Mouse (Mus musculus) embryonic facial prominence, embryonic 12.5 days (tissue): ENCODE measurements at regions not wholly inside any gene's neighbourhood (a gene's known extent, or its start where the extent isn't known, plus 50 kb on each side); places are given as distances from the start of the nearest gene placed in this dataset.

Experiments used
- ATAC-seq: fragments of 200-750 bp; cut with Nextera tagmentation; 2 replicates; pipeline ENCODE4 v1.8.0; 2017; ENCODE audit not compliant: insufficient number of reproducible peaks, insufficient read depth, low FRiP score, low TSS enrichment
- H3K27ac ChIP-seq: fragments of 300-500 bp; sonication (generic); 2 replicates; pipeline ENCODE4 v1.5.1; 2016; ENCODE audit warnings: mild to moderate bottlenecking
- H3K27me3 ChIP-seq: fragments of 300-500 bp; sonication (generic); 2 replicates; pipeline ENCODE4 v1.6.1; 2016; ENCODE audit warnings: mild to moderate bottlenecking, moderate library complexity
- H3K36me3 ChIP-seq: fragments of 300-500 bp; sonication (generic); 2 replicates; pipeline ENCODE4 v1.6.1; 2016; ENCODE audit warnings: mild to moderate bottlenecking
- H3K4me1 ChIP-seq: fragments of 300-500 bp; sonication (generic); 2 replicates; pipeline ENCODE4 v1.6.1; 2016
- H3K4me2 ChIP-seq: fragments of 300-500 bp; sonication (generic); replicated peaks from 2 replicates; pipeline ENCODE4 v1.6.1; 2016; ENCODE audit warnings: mild to moderate bottlenecking, moderate library complexity
- H3K4me3 ChIP-seq: fragments of 300-500 bp; sonication (generic); 2 replicates; pipeline ENCODE4 v1.5.1; 2016; ENCODE audit warnings: mild to moderate bottlenecking
- H3K9ac ChIP-seq: fragments of 300-500 bp; sonication (generic); 2 replicates; pipeline ENCODE4 v1.6.1; 2016; ENCODE audit warnings: mild to moderate bottlenecking, moderate library complexity
- H3K9me3 ChIP-seq: fragments of 300-500 bp; sonication (generic); 2 replicates; pipeline ENCODE4 v1.6.1; 2016; ENCODE audit warnings: mild to moderate bottlenecking, moderate library complexity
- WGBS: fragments of 180-500 bp; shearing (Covaris S2); methylation state at CpG from one replicate; pipeline ENCODE4 v1.1.7; 2016; 5-methylcytosine and 5-hydroxymethylcytosine counted together

- Histone ChIP-seq H3K27me3 (0 out of 2 replicates have a peak, but pooled peaks cover 2% of the 10 kb centered on the region), H3K4me2 (no peak overlapping the region), H3K4me3 (no peak overlapping the region), H3K9me3 (no peaks in the 10 kb centered on the region), H3K36me3 (no peaks in the 10 kb centered on the region), H3K4me1 (peaks cover 10% of the 10 kb centered on the region; the same call in 1 of the 2 replicates), H3K27ac (no peak overlapping the region), H3K9ac (no peak overlapping the region)
- 88% methylated on average over 2 of the region's 2 CpGs for WGBS
- no peak for ATAC-seq
Observed at GRCm38 (mm10) chr11:112303091-112303490, 478.9 kb upstream of the Sox9 start.

- H3K36me3 ChIP-seq = no peaks in the 10 kb centered on the region
- no peaks in the 10 kb centered on the region for H3K27me3 ChIP-seq
- H3K9ac ChIP-seq = no peak overlapping the region
- no peaks in the 10 kb centered on the region for H3K9me3 ChIP-seq
- no peak for ATAC-seq
- H3K4me2 ChIP-seq = no peak overlapping the region
- no peak overlapping the region for H3K4me3 ChIP-seq
- H3K27ac ChIP-seq = no peak overlapping the region
- no peaks in the 10 kb centered on the region for H3K4me1 ChIP-seq
- 93% methylated on average over 4 of the region's 4 CpGs for WGBS
Observed at GRCm38 (mm10) chr11:112325850-112326249, 456.2 kb upstream of the Sox9 start.

- H3K36me3 ChIP-seq = no peaks in the 10 kb centered on the region
- no peak overlapping the region for H3K9ac ChIP-seq
- no peaks in the 10 kb centered on the region for H3K4me1 ChIP-seq
- no peaks in the 10 kb centered on the region for H3K9me3 ChIP-seq
- no peak overlapping the region for H3K4me3 ChIP-seq
- no peak overlapping the region for H3K4me2 ChIP-seq
- ATAC-seq = no peak
- no peaks in the 10 kb centered on the region for H3K27me3 ChIP-seq
- WGBS = 56% methylated on average over 4 of the region's 4 CpGs
- H3K27ac ChIP-seq = no peak overlapping the region
Observed at GRCm38 (mm10) chr11:112327606-112328005, 454.4 kb upstream of the Sox9 start.

GRCm38 (mm10) chr11:112345133-112345532 lies 436.9 kb upstream of the Sox9 start:
- Histone ChIP-seq H3K4me1 (no peaks in the 10 kb centered on the region), H3K9ac (no peak overlapping the region), H3K27me3 (no peaks in the 10 kb centered on the region), H3K27ac (no peak overlapping the region), H3K9me3 (no peaks in the 10 kb centered on the region), H3K36me3 (no peaks in the 10 kb centered on the region), H3K4me2 (no peak overlapping the region), H3K4me3 (no peak overlapping the region)
- 37% methylated on average over 6 of the region's 6 CpGs for WGBS
- no peak for ATAC-seq

GRCm38 (mm10) chr11:112345586-112345985 lies 436.4 kb upstream of the Sox9 start:
- Histone ChIP-seq H3K27ac (no peak overlapping the region), H3K27me3 (no peaks in the 10 kb centered on the region), H3K9me3 (no peaks in the 10 kb centered on the region), H3K4me1 (no peaks in the 10 kb centered on the region), H3K36me3 (no peaks in the 10 kb centered on the region), H3K4me3 (no peak overlapping the region), H3K4me2 (no peak overlapping the region), H3K9ac (no peak overlapping the region)
- no peak for ATAC-seq
- WGBS = 13% methylated on average over 3 of the region's 3 CpGs

GRCm38 (mm10) chr11:112346089-112346488 lies 435.9 kb upstream of the Sox9 start:
- Histone ChIP-seq H3K4me1 (no peaks in the 10 kb centered on the region), H3K9me3 (no peaks in the 10 kb centered on the region), H3K27ac (no peak overlapping the region), H3K4me2 (no peak overlapping the region), H3K27me3 (no peaks in the 10 kb centered on the region), H3K4me3 (no peak overlapping the region), H3K9ac (no peak overlapping the region), H3K36me3 (no peaks in the 10 kb centered on the region)
- 85% methylated on average over 3 of the region's 3 CpGs for WGBS
- no peak for ATAC-seq

GRCm38 (mm10) chr11:112346532-112346931 lies 435.5 kb upstream of the Sox9 start:
- no peak overlapping the region for H3K4me3 ChIP-seq
- no peaks in the 10 kb centered on the region for H3K36me3 ChIP-seq
- 60% methylated on average over 7 of the region's 7 CpGs for WGBS
- no peak overlapping the region for H3K27ac ChIP-seq
- H3K27me3 ChIP-seq = no peaks in the 10 kb centered on the region
- no peak overlapping the region for H3K9ac ChIP-seq
- no peak for ATAC-seq
- no peak overlapping the region for H3K4me2 ChIP-seq
- H3K9me3 ChIP-seq = no peaks in the 10 kb centered on the region
- H3K4me1 ChIP-seq = no peaks in the 10 kb centered on the region

GRCm38 (mm10) chr11:112355311-112355710 lies 426.7 kb upstream of the Sox9 start:
- no peaks in the 10 kb centered on the region for H3K9me3 ChIP-seq
- H3K4me2 ChIP-seq = no peak overlapping the region
- no peak for ATAC-seq
- H3K27me3 ChIP-seq = no peaks in the 10 kb centered on the region
- WGBS = 89% methylated on average over 3 of the region's 3 CpGs
- no peak overlapping the region for H3K27ac ChIP-seq
- no peaks in the 10 kb centered on the region for H3K4me1 ChIP-seq
- no peak overlapping the region for H3K4me3 ChIP-seq
- H3K36me3 ChIP-seq = no peaks in the 10 kb centered on the region
- H3K9ac ChIP-seq = no peak overlapping the region

GRCm38 (mm10) chr11:112366715-112367114 lies 415.3 kb upstream of the Sox9 start:
- H3K9me3 ChIP-seq = no peaks in the 10 kb centered on the region
- H3K4me1 ChIP-seq = 0 out of 2 replicates have a peak, but pooled peaks cover 3% of the 10 kb centered on the region
- whole genome bisulfite sequencing = 80% methylated on average over 4 of the region's 4 CpGs
- no peak overlapping the region for H3K9ac ChIP-seq
- H3K36me3 ChIP-seq = no peaks in the 10 kb centered on the region
- no peak for ATAC-seq
- H3K4me3 ChIP-seq = no peak overlapping the region
- no peak overlapping the region for H3K27ac ChIP-seq
- H3K4me2 ChIP-seq = no peak overlapping the region
- H3K27me3 ChIP-seq = no peaks in the 10 kb centered on the region

- no peaks in the 10 kb centered on the region for H3K36me3 ChIP-seq
- ATAC-seq = no peak
Observed at GRCm38 (mm10) chr11:112370941-112371340, 411.1 kb upstream of the Sox9 start.

GRCm38 (mm10) chr11:112400069-112400468 lies 382.0 kb upstream of the Sox9 start:
- no peak for ATAC-seq
- Histone ChIP-seq H3K27ac (no peak overlapping the region), H3K9me3 (no peaks in the 10 kb centered on the region), H3K4me1 (no peaks in the 10 kb centered on the region; the same call in 1 of the 2 replicates), H3K9ac (no peak overlapping the region), H3K27me3 (no peaks in the 10 kb centered on the region), H3K36me3 (no peaks in the 10 kb centered on the region), H3K4me3 (no peak overlapping the region), H3K4me2 (no peak overlapping the region)
- WGBS = 89% methylated on average over 3 of the region's 3 CpGs

More at GRCm38 (mm10) chr11:112370941-112371340, 411.1 kb upstream of the Sox9 start:
- WGBS = 46% methylated on average over 4 of the region's 4 CpGs
- no peak overlapping the region for H3K9ac ChIP-seq
- H3K9me3 ChIP-seq = no peaks in the 10 kb centered on the region
- no peak overlapping the region for H3K4me2 ChIP-seq
- H3K4me1 ChIP-seq = 0 out of 2 replicates have a peak, but pooled peaks cover 3% of the 10 kb centered on the region
- no peak overlapping the region for H3K27ac ChIP-seq
- no peaks in the 10 kb centered on the region for H3K27me3 ChIP-seq
- no peak overlapping the region for H3K4me3 ChIP-seq

- H3K27ac ChIP-seq = no peak overlapping the region
- no peak for ATAC-seq
- no peaks in the 10 kb centered on the region for H3K9me3 ChIP-seq
- H3K9ac ChIP-seq = no peak overlapping the region
- H3K4me2 ChIP-seq = no peak overlapping the region
- WGBS = 93% methylated on average over 8 of the region's 8 CpGs
- H3K4me1 ChIP-seq = peaks cover 9% of the 10 kb centered on the region; the same call in 1 of the 2 replicates
- H3K36me3 ChIP-seq = no peaks in the 10 kb centered on the region
- H3K27me3 ChIP-seq = no peaks in the 10 kb centered on the region
- no peak overlapping the region for H3K4me3 ChIP-seq
Observed at GRCm38 (mm10) chr11:112407681-112408080, 374.3 kb upstream of the Sox9 start.

GRCm38 (mm10) chr11:112412434-112412833 lies 369.6 kb upstream of the Sox9 start:
- no peaks in the 10 kb centered on the region for H3K9me3 ChIP-seq
- peaks cover 16% of the 10 kb centered on the region; the same call in 1 of the 2 replicates for H3K4me1 ChIP-seq
- no peak overlapping the region for H3K4me3 ChIP-seq
- ATAC-seq = no peak
- no peaks in the 10 kb centered on the region for H3K36me3 ChIP-seq
- WGBS = 4% methylated on average over 4 of the region's 4 CpGs
- no peaks in the 10 kb centered on the region for H3K27me3 ChIP-seq
- H3K9ac ChIP-seq = no peak overlapping the region
- no peak overlapping the region for H3K27ac ChIP-seq
- no peak overlapping the region for H3K4me2 ChIP-seq
